Mouse (Mus musculus) bone marrow macrophage, adult 2 months (primary cell): ENCODE results near the gene 1700069L16Rik.

ENCODE experiments used
- CTCF ChIP-seq: IDR thresholded peaks from 2 replicates; pipeline ENCODE4 v1.5.1; 2012; ENCODE audit warnings: low read depth, mild to moderate bottlenecking, low read length, moderate library complexity
- POLR2A ChIP-seq: IDR thresholded peaks from 2 replicates; pipeline ENCODE4 v1.6.1; 2012; ENCODE audit warnings: mild to moderate bottlenecking, low read depth, low read length, borderline replicate concordance

DNA sequence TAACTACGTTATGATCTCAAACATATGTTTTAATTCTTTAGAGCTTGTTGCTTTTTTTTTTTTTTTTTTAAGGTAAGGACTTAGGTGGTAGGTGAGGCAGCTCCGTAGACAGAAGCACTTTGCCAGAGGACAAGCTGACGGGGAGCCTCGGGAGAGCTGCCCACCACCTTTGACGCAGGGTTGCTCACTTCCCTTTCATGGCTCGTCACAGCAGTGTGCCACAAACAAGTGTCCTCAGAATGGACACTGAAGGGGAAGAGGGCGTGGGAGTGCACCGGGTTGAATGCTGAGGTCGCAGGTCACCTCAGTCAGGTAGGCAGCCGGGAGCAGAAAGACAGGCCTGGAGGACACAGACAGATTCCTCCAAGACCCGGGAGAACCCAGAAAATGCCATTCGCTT, 845 bp upstream of the 1700069L16Rik start:
- TF ChIP-seq POLR2A (no peak), CTCF (no peak)
